Mouse (Mus musculus) yolk sac, embryonic 10.5 days (tissue): Measurements from ENCODE around the gene Ccnq.
"Not testable (repeated sequence)": the region's sequence is repeated elsewhere in the genome, so short reads cannot be mapped to it uniquely, and the experiment has no call there.

ENCODE experiments used
- DNase-seq: peaks from one replicate; pipeline ENCODE4 v3.0.0-alpha.2; 2017; ENCODE audit warnings: low spot score

Gene Ccnq

DNA sequence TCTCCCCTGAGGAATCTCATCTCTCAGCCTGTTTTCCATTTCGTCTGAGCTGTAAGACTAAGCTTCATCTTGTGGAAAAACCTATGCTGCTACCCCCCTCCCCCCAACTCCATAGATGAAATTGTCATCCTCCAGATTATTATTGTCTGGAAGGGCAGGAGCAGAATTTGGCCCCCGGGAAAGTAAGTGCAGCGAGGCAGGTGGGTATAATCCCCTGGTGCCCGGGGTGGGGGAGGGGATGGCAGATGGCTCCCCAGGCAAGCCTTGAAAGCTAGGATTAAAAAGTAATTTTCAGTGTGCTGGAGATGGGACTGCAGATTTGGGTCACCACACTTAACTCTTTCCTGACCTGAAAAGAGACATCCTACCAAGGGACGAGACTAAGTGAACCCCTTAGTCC, 10.7 kb upstream of the Ccnq start:
- no peak for DNase-seq

DNA sequence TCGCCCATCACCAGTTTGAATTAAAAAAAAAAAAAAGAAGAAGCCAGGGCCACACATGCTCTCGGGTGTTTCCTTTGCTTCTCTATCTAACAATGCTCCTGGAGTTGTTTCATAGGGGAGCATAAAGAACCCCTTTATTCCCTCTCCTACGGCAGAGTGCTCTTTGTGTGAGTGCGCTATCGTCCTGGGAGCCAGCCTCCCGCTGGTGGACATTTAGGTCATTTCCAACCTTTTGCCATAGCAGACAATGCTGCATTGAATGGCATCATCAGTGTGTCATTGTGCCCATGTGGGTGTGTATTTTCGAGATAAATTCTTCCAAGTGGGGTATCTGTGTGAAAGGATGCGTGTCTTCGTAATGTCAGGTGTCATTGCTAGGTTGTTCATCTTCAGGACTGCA, 9.6 kb upstream of the Ccnq start:
- DNase-seq = no peak

GRCm38 (mm10) chr11:78755299-78755698, 3.8 kb upstream of the Ccnq start:
- DNase-seq = no peak

DNA sequence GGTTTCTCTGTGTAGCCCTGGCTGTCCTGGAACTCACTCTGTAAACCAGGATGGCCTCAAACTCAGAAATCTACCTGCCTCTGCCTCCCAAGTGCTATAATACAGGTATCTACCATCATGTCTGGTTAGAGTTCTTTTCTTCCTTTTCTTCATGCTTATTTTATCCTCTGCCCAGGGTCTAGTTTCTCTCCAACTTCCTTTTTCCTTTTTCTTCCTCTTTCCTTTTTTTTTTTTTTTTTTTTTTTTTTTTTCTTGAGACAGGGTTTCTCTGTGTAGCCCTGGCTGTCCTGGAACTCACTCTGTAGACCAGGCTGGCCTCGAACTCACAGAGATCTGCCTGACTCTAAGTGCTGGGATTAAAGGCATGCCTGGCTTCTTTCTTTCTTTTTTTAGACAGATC, 2.6 kb upstream of the Ccnq start:
- not testable (repeated sequence) for DNase-seq

- DNase-seq = no peak
Measured at GRCm38 (mm10) chr11:78753183-78753582, 1.7 kb upstream of the Ccnq start.

- DNase-seq = no peak
Measured at GRCm38 (mm10) chr11:78751843-78752203, 294 bp upstream of the Ccnq start.

DNA sequence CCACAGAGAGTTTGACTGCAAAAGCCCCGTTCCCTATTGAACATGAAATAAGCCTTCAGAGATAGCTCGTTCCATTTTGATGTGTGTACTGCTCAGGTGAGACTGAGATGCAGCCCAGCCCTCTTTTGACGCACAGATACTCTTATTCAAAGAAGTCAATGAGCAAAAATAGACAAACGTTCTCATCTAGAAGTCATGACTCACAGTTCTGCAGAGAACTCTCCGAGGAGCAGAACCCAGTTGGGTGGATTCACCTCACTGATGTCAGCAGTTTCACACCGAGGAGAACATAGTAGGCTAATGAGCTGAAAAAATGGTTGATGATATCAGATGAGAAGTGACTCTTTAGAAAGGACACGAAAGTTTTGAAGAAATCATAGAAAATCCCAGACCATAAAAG, 5.3 kb downstream of the Ccnq start:
- DNase-seq = no peak

DNA sequence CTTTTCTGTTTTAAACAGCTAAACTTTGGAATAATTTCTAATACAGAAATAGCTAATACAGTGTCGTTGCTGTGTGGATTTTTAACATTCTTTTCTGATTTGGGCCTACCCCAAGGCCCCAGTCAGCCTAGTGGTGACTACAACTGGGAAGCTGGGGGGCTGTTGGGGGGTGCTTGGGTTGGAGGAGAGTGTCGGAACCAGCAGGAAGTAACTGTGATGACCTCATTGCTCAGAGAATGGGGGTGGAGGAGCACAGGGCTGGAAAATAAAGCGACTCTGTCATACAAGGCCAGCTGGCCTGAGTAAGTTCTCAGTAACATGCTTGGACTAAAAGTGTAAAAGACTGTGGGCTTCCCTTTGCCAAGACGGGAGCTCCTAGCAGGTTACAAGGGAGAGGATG, 6.1 kb downstream of the Ccnq start:
- no peak for DNase-seq

- DNase-seq = no peak
Measured at GRCm38 (mm10) chr11:78742461-78742860, 9.1 kb downstream of the Ccnq start.

DNA sequence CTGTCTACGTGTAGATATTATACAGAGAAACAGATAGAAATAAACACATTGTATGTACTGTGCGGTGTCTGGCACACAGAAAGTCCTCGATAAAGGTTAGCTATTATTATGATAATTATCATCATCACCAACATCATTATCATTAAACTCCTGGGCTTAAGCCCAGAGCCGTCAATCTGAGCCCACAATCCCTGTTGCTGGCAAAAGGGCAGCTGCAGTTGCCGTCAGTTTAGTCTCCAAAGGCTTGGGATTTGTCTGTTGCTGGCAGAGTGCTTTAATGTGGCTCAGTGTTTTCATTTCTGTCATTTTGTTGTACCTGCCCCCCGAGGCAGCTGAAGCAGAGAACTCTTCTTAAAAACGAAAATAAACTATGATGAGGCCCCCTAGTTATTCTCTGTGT, 9.6 kb downstream of the Ccnq start:
- no peak for DNase-seq

- no peak for DNase-seq
Measured at GRCm38 (mm10) chr11:78739361-78739760, 12.2 kb downstream of the Ccnq start.

GRCm38 (mm10) chr11:78736877-78737408, 14.6 kb downstream of the Ccnq start:
- DNase-seq = no peak

- no peak for DNase-seq
Measured at GRCm38 (mm10) chr11:78735168-78735567, 16.4 kb downstream of the Ccnq start.

DNA sequence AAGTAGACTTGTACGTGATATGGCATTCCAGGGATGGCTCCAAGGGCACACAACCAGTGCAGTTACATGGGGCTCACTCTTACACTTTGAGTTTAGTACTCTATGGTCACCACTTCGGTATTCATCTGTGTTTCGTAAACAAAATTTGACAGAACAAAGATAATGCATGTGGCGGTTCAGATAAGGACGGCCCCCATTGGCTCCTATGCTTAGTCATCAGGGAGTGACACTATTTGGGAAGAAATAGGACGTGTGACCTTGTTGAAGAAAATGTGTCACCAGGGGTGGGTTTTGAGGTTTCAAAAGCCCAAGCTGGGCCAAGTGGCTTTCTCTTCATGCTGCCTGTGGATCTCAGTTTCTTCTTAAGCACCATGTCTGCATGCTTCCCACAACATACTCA, 18.9 kb downstream of the Ccnq start:
- no peak for DNase-seq

GRCm38 (mm10) chr11:78730902-78731301, 20.6 kb downstream of the Ccnq start:
- DNase-seq = no peak

DNA sequence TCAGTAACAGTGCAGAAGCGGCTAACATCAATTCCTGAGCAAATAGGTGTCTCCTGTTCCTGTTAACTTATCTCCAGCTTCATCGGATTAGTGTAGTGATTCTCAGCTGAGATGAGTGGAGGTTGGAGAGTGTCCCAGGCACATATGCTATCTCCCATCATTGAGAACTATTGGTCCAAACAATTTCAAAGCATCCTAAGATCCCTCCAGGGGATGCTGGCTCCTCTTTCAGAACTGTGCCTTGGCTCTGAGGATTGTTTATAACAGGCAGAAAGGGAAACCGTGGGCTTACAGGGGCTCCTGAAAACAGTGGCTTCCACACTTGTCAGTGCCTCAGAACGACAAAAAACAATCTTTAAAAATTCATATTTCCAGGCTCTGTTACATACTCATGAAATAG, 23.5 kb downstream of the Ccnq start:
- no peak for DNase-seq

DNA sequence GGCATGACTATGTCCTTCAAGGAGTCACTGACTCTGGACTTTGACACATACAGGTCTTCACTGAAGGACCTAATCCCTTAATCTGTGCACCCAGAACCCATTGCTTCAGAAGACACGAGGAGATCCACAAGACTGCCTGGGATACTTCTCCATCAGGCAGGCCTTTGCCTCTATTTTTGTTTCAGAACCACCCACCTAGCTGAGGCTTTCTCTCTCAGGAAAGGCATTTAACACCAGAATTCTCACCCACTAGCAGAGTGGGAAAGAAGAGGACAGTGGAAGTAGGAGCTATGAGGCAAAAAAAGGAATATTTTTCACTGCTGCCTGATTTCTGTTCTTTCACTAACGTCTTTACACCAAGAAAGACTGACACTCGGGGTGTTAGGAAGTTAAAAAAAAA, 25.2 kb downstream of the Ccnq start:
- no peak for DNase-seq

DNA sequence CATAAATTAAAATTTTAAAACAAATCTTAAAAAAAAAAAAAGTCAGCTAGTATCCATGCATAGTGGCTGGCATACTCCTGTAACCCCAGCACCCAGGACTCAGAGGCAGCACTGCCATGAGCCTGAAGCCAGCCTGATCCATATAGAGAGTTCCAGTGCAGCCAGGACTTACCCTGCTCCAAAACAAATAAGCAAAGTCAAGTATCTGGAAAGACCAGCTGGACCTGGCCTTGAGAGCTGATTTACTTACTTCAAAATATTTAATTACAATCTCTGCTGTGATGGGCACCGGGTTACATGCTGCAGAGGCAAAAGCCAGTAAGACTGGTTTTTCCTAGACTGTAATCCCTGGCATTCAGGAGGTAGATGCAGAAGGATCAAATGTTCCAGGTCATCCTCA, 26.7 kb downstream of the Ccnq start:
- DNase-seq = no peak

GRCm38 (mm10) chr11:78721419-78721818, 30.1 kb downstream of the Ccnq start:
- no peak for DNase-seq

- no peak for DNase-seq
Measured at GRCm38 (mm10) chr11:78717655-78718054, 33.9 kb downstream of the Ccnq start.

DNA sequence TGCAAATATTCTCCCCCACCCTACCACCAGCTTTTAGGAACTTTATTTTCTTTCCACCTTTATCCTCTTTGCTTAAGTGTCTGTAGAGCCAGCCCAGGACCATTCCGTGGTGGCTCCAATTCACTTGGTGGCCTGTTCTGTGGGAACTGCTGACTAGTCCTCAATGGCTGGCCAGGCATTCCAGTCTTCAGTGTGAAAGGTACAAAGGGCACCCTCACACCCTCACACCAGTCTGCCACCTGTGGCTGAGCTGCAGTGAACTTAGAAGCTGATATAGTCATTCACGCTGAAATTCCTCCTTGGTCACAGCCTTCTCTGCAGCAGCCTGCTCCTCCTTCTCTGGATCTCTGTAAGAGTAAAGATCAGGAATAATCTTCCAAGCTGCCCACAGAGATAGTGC, 42.9 kb downstream of the Ccnq start:
- peak; percentile 14 for DNase-seq

DNA sequence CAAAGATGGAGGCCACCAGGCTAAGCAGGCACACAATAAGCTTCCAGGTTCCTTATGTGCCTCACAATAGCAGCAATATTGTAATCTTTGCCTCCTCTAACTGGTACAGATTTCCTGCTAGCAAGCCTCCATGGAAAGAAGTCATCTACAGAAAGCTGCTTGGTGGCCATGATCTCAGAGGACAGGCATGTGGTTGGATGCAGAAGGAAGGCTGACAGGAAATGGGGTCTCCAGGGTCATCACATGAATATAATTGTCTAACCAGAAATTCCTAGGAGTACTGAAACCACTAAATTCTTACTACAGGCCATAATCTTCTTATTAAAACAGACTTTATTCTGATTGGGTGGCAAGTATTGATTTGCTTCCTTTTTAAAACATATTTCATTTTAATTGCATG, 45.5 kb downstream of the Ccnq start:
- DNase-seq = no peak

- DNase-seq = no peak
Measured at GRCm38 (mm10) chr11:78703085-78703484, 48.4 kb downstream of the Ccnq start.

GRCm38 (mm10) chr11:78702319-78702718, 49.2 kb downstream of the Ccnq start:
- DNase-seq = no peak
